In the genomic region with DNA sequence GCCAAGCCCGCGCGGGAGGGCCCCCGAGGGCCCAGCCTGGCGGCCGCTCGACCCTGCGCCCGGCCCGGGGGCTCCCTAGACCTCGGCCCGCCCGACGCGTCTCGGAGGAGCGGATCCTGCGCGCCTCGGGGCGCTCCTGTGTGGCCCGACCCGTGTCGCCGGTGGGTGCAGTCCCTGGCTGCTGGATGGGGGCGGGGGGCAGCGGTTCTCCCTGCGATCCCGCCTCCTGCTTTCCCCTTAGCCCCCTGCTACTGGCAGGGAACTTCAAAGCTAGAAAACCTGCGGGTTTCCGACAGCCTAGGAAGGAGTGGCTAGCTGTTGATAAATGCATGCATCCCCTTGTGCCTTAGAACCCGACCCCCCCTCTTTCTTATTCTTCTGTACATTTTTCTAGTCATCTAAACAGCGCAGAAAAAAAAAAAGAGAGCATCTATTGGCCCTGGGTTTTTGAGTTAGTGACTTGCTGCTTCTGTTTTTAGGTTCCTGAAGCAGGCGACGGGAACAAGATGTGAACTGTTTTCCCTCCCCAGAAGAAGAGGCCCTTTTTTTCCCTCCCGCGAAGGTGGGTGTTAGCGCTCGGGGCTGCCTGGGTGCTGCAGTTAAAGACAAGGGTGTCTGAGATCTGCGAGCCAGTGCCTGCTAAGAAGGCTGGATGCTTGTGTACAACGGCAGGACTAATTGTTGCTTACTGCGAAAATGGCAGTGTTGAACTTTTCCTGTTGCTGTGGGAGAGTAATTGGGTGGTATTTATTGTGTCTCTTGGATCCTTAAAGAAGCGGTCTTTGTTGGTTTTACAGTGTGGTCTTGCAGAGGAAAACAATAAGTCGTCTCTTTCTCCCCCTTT, we compare ENCODE assay signal across 8 mouse cellular contexts. TPM values are rescaled to one million over a fixed set of nuclear protein-coding genes. Genes with fewer than 3 reads are reported as not detected.
DNase-seq lines count a peak whose midpoint lies in the region; ATAC-seq lines count a peak whose summit lies in the region.

No protein-coding gene starts in this region.

- peak overlapping the region; percentile 99 for H3K9ac ChIP-seq in heart, embryonic 13.5 days
- H3K9ac ChIP-seq in midbrain, embryonic 11.5 days (ENCODE audit: low read length): peak overlapping the region; percentile 92
- peak overlapping the region; percentile 92 for H3K9ac ChIP-seq in stomach, embryonic 14.5 days (replicated peaks; ENCODE audit: low read depth, low read length)

- no peaks in the 10 kb centered on the region for H3K9me3 ChIP-seq in heart, embryonic 13.5 days
- no peaks in the 10 kb centered on the region for H3K9me3 ChIP-seq in midbrain, embryonic 11.5 days (ENCODE audit: control insufficient read depth, low read length)
- no peaks in the 10 kb centered on the region for H3K9me3 ChIP-seq in stomach, embryonic 14.5 days (ENCODE audit: control insufficient read depth, low read depth, low read length)

- no peaks in the 10 kb centered on the region for H3K36me3 ChIP-seq in heart, embryonic 13.5 days
- no peaks in the 10 kb centered on the region for H3K36me3 ChIP-seq in midbrain, embryonic 11.5 days (ENCODE audit: control insufficient read depth, insufficient read depth, low read length)
- no peaks in the 10 kb centered on the region for H3K36me3 ChIP-seq in stomach, embryonic 14.5 days (ENCODE audit: control insufficient read depth, insufficient read depth, low read length)

- H3K4me2 ChIP-seq in heart, embryonic 13.5 days: peak overlapping the region; percentile 93
- H3K4me2 ChIP-seq in midbrain, embryonic 11.5 days: peak overlapping the region; percentile 73
- peak overlapping the region; percentile 72 for H3K4me2 ChIP-seq in stomach, embryonic 14.5 days (replicated peaks; ENCODE audit: low read depth, low read length)

- H3K27me3 ChIP-seq in heart, embryonic 13.5 days (replicated peaks): no peaks in the 10 kb centered on the region
- H3K27me3 ChIP-seq in midbrain, embryonic 11.5 days (ENCODE audit: control insufficient read depth, insufficient read depth, low read length): peaks cover 2% of the 10 kb centered on the region; the same call in 1 of the 2 replicates
- no peaks in the 10 kb centered on the region for H3K27me3 ChIP-seq in stomach, embryonic 14.5 days (ENCODE audit: control insufficient read depth, insufficient read depth, low read length)

- peaks cover 51% of the 10 kb centered on the region for H3K4me1 ChIP-seq in heart, embryonic 13.5 days
- peaks cover 40% of the 10 kb centered on the region for H3K4me1 ChIP-seq in midbrain, embryonic 11.5 days (ENCODE audit: control insufficient read depth, insufficient read depth, low read length)
- peaks cover 11% of the 10 kb centered on the region for H3K4me1 ChIP-seq in stomach, embryonic 14.5 days (ENCODE audit: control insufficient read depth, insufficient read depth, low read length)

- H3K4me3 ChIP-seq in heart, embryonic 13.5 days: peak overlapping the region; percentile 92
- peak overlapping the region; percentile 84 for H3K4me3 ChIP-seq in midbrain, embryonic 11.5 days (ENCODE audit: low read depth, low read length)
- peak overlapping the region; percentile 89 for H3K4me3 ChIP-seq in stomach, embryonic 14.5 days (ENCODE audit: low read depth, low read length)

- under 1% methylated on average over 44 of the region's 44 CpGs for WGBS in heart, embryonic 13.5 days
- WGBS in midbrain, embryonic 11.5 days: 1% methylated on average over 32 of the region's 44 CpGs
- WGBS in stomach, embryonic 14.5 days: under 1% methylated on average over 44 of the region's 44 CpGs

- H3K27ac ChIP-seq in heart, embryonic 13.5 days (replicated peaks): peak overlapping the region; percentile 98
- H3K27ac ChIP-seq in midbrain, embryonic 11.5 days (ENCODE audit: low read depth, low read length): peak overlapping the region; percentile 94
- peak overlapping the region; percentile 96 for H3K27ac ChIP-seq in stomach, embryonic 14.5 days (ENCODE audit: low read length)

- ATAC-seq in heart, embryonic 13.5 days (ENCODE audit: extremely low read depth, insufficient number of reproducible peaks, low FRiP score, low TSS enrichment): no peak
- peak; percentile 73 for ATAC-seq in midbrain, embryonic 11.5 days (ENCODE audit: low FRiP score)
- ATAC-seq in stomach, embryonic 14.5 days (ENCODE audit: insufficient number of reproducible peaks, insufficient read depth, low FRiP score, low read depth): peak; percentile 57

- peak; percentile 74 for DNase-seq in cerebellum, adult 11-12 months
- DNase-seq in cerebellum, adult 8-10 months: no peak
- DNase-seq in CD4-positive helper T cell, adult 2 months (ENCODE audit: low read depth, low spot score): peak; percentile 71
- DNase-seq in cerebellum, adult 9-11 months: peak; percentile 44
- DNase-seq in kidney, postnatal 4 days: peak; percentile 61 to 71
- DNase-seq in midbrain, embryonic 11.5 days (ENCODE audit: low spot score, missing footprints): peak; percentile 94

RNA-seq across cellular contexts. Expression of a gene that starts 0.6 kb away (rescaled TPM):
- polyA plus RNA-seq in heart, embryonic 13.5 days (2015; fragmentation: Nextera tagmentation; extraction: Ambion mirVana): 5.3 and 5.5 TPM in 2 replicates
- polyA plus RNA-seq in midbrain, embryonic 11.5 days (2014; fragmentation: Nextera tagmentation; extraction: Ambion mirVana): 12.8 and 13.4 TPM in 2 replicates
- 11.2 and 13.1 TPM in 2 replicates for polyA plus RNA-seq in stomach, embryonic 14.5 days (2014; fragmentation: Nextera tagmentation; extraction: Ambion mirVana)
